Comparison of ENCODE assay signal across 27 mouse cellular contexts in genomic region chr2:52215945-52216344, GRCm38 (mm10).
"Had no signal": no experiment of that assay in that cellular context is flagged by ENCODE, and none has a peak within 500 bp of the region (broad histone marks: within the 10 kb centered on the region; RNA-seq: fewer than 3 reads in every experiment).

No protein-coding gene starts in this region.

- H3K4me3 ChIP-seq: gastrocnemius, adult 2 months; heart, embryonic 10.5 days; heart, embryonic 12.5 days; hindbrain, embryonic 10.5 days; hindbrain, embryonic 12.5 days; intestine, embryonic 15.5 days; limb, embryonic 13.5 days; limb, embryonic 15.5 days; liver, embryonic 12.5 days had no signal

- DNase-seq: gastrocnemius, adult 2 months; gastrocnemius, postnatal 14 days; gastrocnemius, postnatal 36 days; heart, adult 18-20 months; heart, postnatal 10 days; heart, postnatal 4 days; kidney, adult 18-20 months; kidney, adult 8-10 months; kidney, postnatal 10 days; kidney, postnatal 25 days; kidney, postnatal 4 days; layer of hippocampus, adult 9-11 months; layer of hippocampus, postnatal 36 days; left cerebral cortex, postnatal 4 days had no signal

- H3K4me1 ChIP-seq: heart, embryonic 10.5 days; hindbrain, embryonic 12.5 days; intestine, embryonic 15.5 days; limb, embryonic 13.5 days; limb, embryonic 15.5 days; liver, embryonic 12.5 days had no signal

- H3K27ac ChIP-seq: gastrocnemius, adult 2 months; heart, embryonic 10.5 days; hindbrain, embryonic 10.5 days; hindbrain, embryonic 12.5 days; hindbrain, embryonic 14.5 days; intestine, embryonic 15.5 days; limb, embryonic 13.5 days; limb, embryonic 15.5 days; liver, embryonic 12.5 days; liver, embryonic 14.5 days had no signal

- H3K36me3 ChIP-seq: heart, embryonic 10.5 days; heart, embryonic 12.5 days; hindbrain, embryonic 10.5 days; hindbrain, embryonic 12.5 days; intestine, embryonic 15.5 days; limb, embryonic 13.5 days; limb, embryonic 15.5 days; liver, embryonic 12.5 days had no signal

- ATAC-seq: hindbrain, embryonic 16.5 days; inflammation-experienced regulatory T-cells, adult 6 months; intestine, embryonic 15.5 days; intestine, postnatal 0 days; liver, embryonic 12.5 days had no signal

- H3K27me3 ChIP-seq: heart, embryonic 12.5 days; hindbrain, embryonic 12.5 days; intestine, embryonic 15.5 days; limb, embryonic 13.5 days; limb, embryonic 15.5 days; liver, embryonic 12.5 days had no signal
